Mouse (Mus musculus): Measurements from ENCODE around the gene Amt.

- TF ChIP-seq POLR2A (IDR thresholded peaks at IDR 0.05; ENCODE audit: insufficient read depth, low read length), result no peak
- TF ChIP-seq CTCF (IDR thresholded peaks at IDR 0.05; ENCODE audit: low read depth, low read length), result no peak
- no peak for TF ChIP-seq EP300 (IDR thresholded peaks at IDR 0.05; ENCODE audit: insufficient read depth, low read depth, low read length)
These were observed 43.8 kb downstream of the Amt start for GRCm38 (mm10) chr9:108340258-108341138.

All from ES-Bruce4 (cell line).